Mouse (Mus musculus): Measurements from ENCODE around the gene Rab7b. TPM values are rescaled to one million over a fixed set of nuclear protein-coding genes. Genes with fewer than 3 reads are reported as not detected.

The Rab7b gene
- total and polyA plus RNA-seq, 2 experiments from 2014 or later = 0.29 to 1.9 TPM

DNA sequence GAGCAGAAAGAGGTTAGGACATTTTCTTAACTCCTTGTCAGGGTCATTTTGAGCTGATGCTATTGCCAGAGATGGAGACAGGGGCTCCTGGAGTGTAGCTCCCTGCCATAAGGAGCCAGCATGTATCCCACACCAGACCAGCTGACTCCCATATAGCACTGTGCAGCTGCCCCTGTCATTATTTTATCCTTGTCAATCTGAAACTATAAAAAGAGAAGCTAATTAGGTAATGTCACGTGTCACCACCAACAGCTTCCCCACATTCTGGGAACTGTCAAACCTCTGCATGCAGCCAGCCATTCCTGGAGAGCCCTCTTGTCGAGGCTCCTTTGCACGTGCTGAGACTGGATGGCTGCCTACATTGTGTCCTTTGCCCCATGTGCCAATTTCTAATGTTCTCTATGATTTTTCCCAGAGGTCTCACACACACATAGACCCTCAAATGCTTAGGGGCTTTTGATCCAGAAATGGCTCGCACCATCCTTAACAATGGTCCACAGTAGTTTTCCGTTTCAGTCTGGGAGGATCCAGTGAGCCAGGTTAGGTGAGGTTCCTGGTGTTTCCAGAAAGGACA is 28.9 kb upstream of the Rab7b start:
- no peak overlapping the region for H3K4me2 ChIP-seq (ENCODE audit: low read depth)
- DNase-seq (no peak), ATAC-seq (peak; percentile 9; the same call in 1 of the 2 replicates)
- H3K9ac ChIP-seq = no peak overlapping the region
- H3K4me3 ChIP-seq (ENCODE audit: low read depth, low read length) = no peak overlapping the region
- TF ChIP-seq CTCF (IDR thresholded peaks at IDR 0.05; ENCODE audit: low read depth) = no peak
- no peaks in the 10 kb centered on the region for H3K36me3 ChIP-seq (ENCODE audit: insufficient read depth)
- H3K4me1 ChIP-seq (ENCODE audit: insufficient read depth) = peaks cover 8% of the 10 kb centered on the region; the same call in 1 of the 2 replicates
- WGBS = 52% methylated on average over 5 of the region's 5 CpGs
- no peaks in the 10 kb centered on the region for H3K27me3 ChIP-seq (ENCODE audit: insufficient read depth, low read length)
- no peaks in the 10 kb centered on the region for H3K9me3 ChIP-seq (ENCODE audit: low read length)
- H3K27ac ChIP-seq (ENCODE audit: low read depth, low read length) = no peak overlapping the region

DNA sequence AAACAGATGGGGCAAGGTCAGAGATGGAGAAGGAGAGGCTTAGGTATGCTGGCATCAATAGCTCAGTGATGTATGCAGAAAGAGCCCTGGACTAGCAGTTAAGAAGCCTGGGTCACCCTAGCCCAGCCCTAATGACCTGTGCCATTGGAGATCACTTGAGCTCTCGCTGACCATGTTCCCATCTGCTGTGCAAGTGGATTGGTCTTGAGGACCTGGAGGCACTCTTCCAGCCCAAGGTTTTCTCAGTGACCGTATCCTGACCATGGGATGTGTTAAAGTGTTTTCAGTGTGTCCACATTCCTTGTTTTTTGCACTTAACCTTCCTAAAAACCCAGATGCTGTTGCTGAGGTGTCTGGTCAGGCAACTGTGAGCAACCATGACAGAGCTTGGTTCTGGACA is 28.2 kb upstream of the Rab7b start:
- H3K9ac ChIP-seq = no peak overlapping the region

DNA sequence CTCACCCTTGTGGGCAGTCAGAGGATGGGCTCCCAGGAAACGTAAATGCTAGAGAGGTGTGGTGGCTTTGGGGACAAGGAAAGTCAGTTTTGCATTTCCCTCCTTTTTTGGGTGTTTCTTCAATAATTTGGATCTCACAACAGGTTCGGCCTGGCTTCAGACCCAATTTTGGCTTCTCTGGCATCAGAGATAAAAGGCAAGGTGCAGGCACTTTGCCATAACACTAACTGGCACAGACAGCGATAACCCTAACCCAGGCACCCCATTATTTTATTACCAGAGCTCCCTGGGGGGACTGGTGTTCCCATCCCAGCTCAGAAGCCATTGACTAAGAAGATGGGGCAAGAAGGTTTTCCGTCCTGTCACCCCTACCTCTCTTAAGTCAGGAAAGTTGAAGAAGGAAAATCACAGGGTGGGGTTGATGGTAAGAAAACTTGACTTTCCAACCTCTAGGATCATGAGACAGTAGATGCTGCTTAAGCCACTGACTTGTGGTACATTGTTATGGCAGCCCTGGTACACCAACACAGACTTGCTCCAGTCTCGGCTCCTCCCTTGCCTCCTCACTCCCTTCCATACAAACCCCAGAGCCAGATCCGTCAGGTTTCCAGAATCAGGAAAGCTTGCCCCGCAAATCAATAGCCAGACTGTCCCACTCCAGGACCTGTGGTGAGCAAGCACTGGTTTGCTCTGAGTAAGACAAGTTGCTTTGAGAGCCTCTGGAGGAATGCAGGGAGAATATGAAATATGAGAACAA is 27.6 kb upstream of the Rab7b start:
- Histone ChIP-seq H3K4me3 (ENCODE audit: low read depth, low read length) (no peak overlapping the region), H3K27ac (ENCODE audit: low read depth, low read length) (no peak overlapping the region), H3K9me3 (ENCODE audit: low read length) (no peaks in the 10 kb centered on the region), H3K36me3 (ENCODE audit: insufficient read depth) (no peaks in the 10 kb centered on the region), H3K9ac (no peak overlapping the region), H3K4me2 (ENCODE audit: low read depth) (no peak overlapping the region), H3K4me1 (ENCODE audit: insufficient read depth) (peaks cover 8% of the 10 kb centered on the region; the same call in 1 of the 2 replicates), H3K27me3 (ENCODE audit: insufficient read depth, low read length) (no peaks in the 10 kb centered on the region)
- no peak for TF ChIP-seq CTCF (IDR thresholded peaks at IDR 0.05; ENCODE audit: low read depth)
- no peak for DNase-seq
- ATAC-seq = no peak
- WGBS = 78% methylated on average over 7 of the region's 7 CpGs

More for the DNA sequence above, 28.2 kb upstream of the Rab7b start:
- no peak for TF ChIP-seq CTCF (IDR thresholded peaks at IDR 0.05; ENCODE audit: low read depth)
- ATAC-seq = no peak
- Histone ChIP-seq H3K4me3 (ENCODE audit: low read depth, low read length) (no peak overlapping the region), H3K9me3 (ENCODE audit: low read length) (no peaks in the 10 kb centered on the region), H3K36me3 (ENCODE audit: insufficient read depth) (no peaks in the 10 kb centered on the region), H3K27ac (ENCODE audit: low read depth, low read length) (no peak overlapping the region), H3K4me2 (ENCODE audit: low read depth) (no peak overlapping the region), H3K27me3 (ENCODE audit: insufficient read depth, low read length) (no peaks in the 10 kb centered on the region), H3K4me1 (ENCODE audit: insufficient read depth) (peaks cover 8% of the 10 kb centered on the region; the same call in 1 of the 2 replicates)
- DNase-seq = no peak
- 89% methylated on average over 2 of the region's 2 CpGs for WGBS

DNA sequence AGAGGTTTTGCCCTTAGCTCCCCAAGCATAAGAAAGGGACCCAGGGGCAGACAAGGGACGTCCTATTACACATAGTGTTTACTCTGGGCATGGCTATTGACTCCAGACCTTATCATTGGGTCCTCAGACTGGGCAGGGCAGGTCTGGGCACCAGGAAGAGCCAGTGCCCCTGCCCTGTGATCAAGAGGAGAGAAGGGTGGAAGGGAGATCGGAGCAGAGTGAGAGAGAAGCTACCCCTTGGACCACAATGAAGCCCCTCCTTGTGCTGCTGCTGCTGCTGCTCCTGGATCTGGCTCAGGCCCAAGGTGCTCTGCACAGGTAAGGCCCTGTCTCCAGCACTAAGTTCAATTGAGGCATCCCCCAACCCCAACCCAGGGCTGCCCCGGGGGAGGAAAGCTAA is 26.7 kb upstream of the Rab7b start:
- Histone ChIP-seq H3K4me2 (ENCODE audit: low read depth) (no peak overlapping the region), H3K27ac (ENCODE audit: low read depth, low read length) (no peak overlapping the region), H3K36me3 (ENCODE audit: insufficient read depth) (no peaks in the 10 kb centered on the region), H3K9me3 (ENCODE audit: low read length) (no peaks in the 10 kb centered on the region), H3K27me3 (ENCODE audit: insufficient read depth, low read length) (no peaks in the 10 kb centered on the region), H3K4me3 (ENCODE audit: low read depth, low read length) (no peak overlapping the region), H3K9ac (no peak overlapping the region), H3K4me1 (ENCODE audit: insufficient read depth) (peaks cover 8% of the 10 kb centered on the region; the same call in 1 of the 2 replicates)
- 75% methylated on average over 3 of the region's 3 CpGs for WGBS
- DNase-seq (no peak), ATAC-seq (no peak)
- TF ChIP-seq CTCF (IDR thresholded peaks at IDR 0.05; ENCODE audit: low read depth) = no peak

- 88% methylated on average over 9 of the region's 9 CpGs for WGBS
- Histone ChIP-seq H3K27me3 (ENCODE audit: insufficient read depth, low read length) (no peaks in the 10 kb centered on the region), H3K4me2 (ENCODE audit: low read depth) (no peak overlapping the region), H3K4me3 (ENCODE audit: low read depth, low read length) (no peak overlapping the region), H3K9me3 (ENCODE audit: low read length) (no peaks in the 10 kb centered on the region), H3K9ac (no peak overlapping the region), H3K4me1 (ENCODE audit: insufficient read depth) (no peaks in the 10 kb centered on the region), H3K36me3 (ENCODE audit: insufficient read depth) (no peaks in the 10 kb centered on the region), H3K27ac (ENCODE audit: low read depth, low read length) (no peak overlapping the region)
- ATAC-seq (no peak), DNase-seq (no peak)
- TF ChIP-seq CTCF (IDR thresholded peaks at IDR 0.05; ENCODE audit: low read depth) = no peak
These were observed 25.1 kb upstream of the Rab7b start for GRCm38 (mm10) chr1:131663286-131663995.

DNA sequence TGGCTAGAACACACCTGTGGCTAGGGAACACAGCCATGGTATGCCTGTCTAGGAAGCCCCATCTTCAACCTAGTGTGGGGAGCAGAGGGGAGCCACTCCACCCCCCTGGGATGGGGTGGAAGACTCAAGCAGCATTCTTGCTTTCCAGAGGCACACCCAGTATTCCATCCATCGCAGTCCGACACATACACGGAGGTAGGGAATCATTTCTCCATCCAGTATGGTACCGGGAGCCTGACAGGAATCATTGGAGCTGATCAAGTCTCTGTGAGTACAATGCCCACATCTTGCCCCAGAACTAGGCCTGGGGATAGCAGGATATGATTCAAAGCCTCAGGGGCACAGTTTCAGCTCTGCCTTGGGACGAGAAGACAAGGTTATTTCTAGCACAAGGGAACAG is 24.4 kb upstream of the Rab7b start:
- no peak for ATAC-seq

DNA sequence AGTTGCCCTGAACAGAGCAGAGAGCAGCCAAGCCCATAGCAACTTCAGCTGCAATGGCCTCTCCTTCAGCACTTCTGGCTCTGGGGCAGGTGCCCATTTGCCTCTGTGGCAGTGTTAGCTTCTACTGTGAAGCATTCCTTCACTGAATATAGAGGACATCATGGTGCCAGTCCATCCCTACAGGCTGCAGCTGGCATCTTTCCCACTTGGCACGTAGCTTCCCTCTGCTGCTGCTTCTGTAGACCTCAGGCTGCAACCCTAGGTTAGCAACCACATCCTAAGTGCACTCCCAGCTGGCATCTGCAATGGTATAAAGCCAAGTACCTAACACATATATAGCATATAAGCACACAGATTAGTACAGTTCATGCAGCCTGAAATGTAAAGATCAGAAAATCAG is 22.6 kb upstream of the Rab7b start:
- no peak for TF ChIP-seq CTCF (IDR thresholded peaks at IDR 0.05; ENCODE audit: low read depth)
- Histone ChIP-seq H3K9ac (no peak overlapping the region), H3K9me3 (ENCODE audit: low read length) (no peaks in the 10 kb centered on the region), H3K36me3 (ENCODE audit: insufficient read depth) (no peaks in the 10 kb centered on the region), H3K27me3 (ENCODE audit: insufficient read depth, low read length) (no peaks in the 10 kb centered on the region), H3K4me1 (ENCODE audit: insufficient read depth) (no peaks in the 10 kb centered on the region), H3K27ac (ENCODE audit: low read depth, low read length) (no peak overlapping the region), H3K4me3 (ENCODE audit: low read depth, low read length) (no peak overlapping the region), H3K4me2 (ENCODE audit: low read depth) (no peak overlapping the region)
- 40% methylated on average over 1 of the region's 1 CpGs for WGBS
- ATAC-seq = no peak
- no peak for DNase-seq

More for the DNA sequence above, 24.4 kb upstream of the Rab7b start:
- no peak overlapping the region for H3K4me2 ChIP-seq (ENCODE audit: low read depth)
- DNase-seq = no peak
- H3K9ac ChIP-seq = no peak overlapping the region
- H3K36me3 ChIP-seq (ENCODE audit: insufficient read depth) = no peaks in the 10 kb centered on the region
- no peaks in the 10 kb centered on the region for H3K9me3 ChIP-seq (ENCODE audit: low read length)
- TF ChIP-seq CTCF (IDR thresholded peaks at IDR 0.05; ENCODE audit: low read depth) = no peak
- no peak overlapping the region for H3K27ac ChIP-seq (ENCODE audit: low read depth, low read length)
- no peaks in the 10 kb centered on the region for H3K4me1 ChIP-seq (ENCODE audit: insufficient read depth)
- H3K27me3 ChIP-seq (ENCODE audit: insufficient read depth, low read length) = no peaks in the 10 kb centered on the region
- 88% methylated on average over 5 of the region's 5 CpGs for WGBS
- H3K4me3 ChIP-seq (ENCODE audit: low read depth, low read length) = no peak overlapping the region
